Mouse (Mus musculus): ENCODE data around the gene Slc2a4. TPM values are rescaled to one million over a fixed set of nuclear protein-coding genes. Genes with fewer than 3 reads are reported as not detected.
A peak's percentile ranks its signal among the peaks of the same experiment; 100 is the strongest.

Slc2a4 gene
- polyA plus RNA-seq, 1 experiment from 2014 or later = 36.1 TPM

DNA sequence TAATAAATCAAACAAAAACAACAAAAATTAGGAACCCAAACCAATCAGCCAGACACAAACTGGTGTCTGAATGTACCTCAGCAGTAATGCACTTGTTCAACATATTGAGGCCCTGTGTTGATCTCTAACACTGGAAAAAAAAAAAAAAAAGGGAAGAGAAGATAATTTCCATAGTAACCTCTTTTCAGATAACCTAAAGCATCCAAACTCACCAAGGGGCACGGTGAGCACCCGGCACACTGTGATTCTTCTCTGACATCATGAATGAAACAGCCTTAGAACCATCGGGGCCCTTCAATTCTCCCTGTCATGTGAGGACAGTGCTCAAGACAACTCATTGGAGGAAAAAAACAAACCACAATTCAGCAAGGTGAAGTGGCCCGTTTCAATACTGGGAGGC, 18.3 kb downstream of the Slc2a4 start:
- no peaks in the 10 kb centered on the region for H3K36me3 ChIP-seq
- no peak overlapping the region for H3K4me2 ChIP-seq (replicated peaks)
- H3K9ac ChIP-seq = no peak overlapping the region
- H3K4me3 ChIP-seq = no peak overlapping the region
- no peaks in the 10 kb centered on the region for H3K27me3 ChIP-seq
- peaks cover 2% of the 10 kb centered on the region; the same call in 1 of the 2 replicates for H3K4me1 ChIP-seq
- no peak for ATAC-seq (ENCODE audit: insufficient number of reproducible peaks, insufficient read depth, low FRiP score, low TSS enrichment)
- WGBS = 85% methylated on average over 4 of the region's 4 CpGs
- H3K9me3 ChIP-seq = no peaks in the 10 kb centered on the region
- H3K27ac ChIP-seq = no peak overlapping the region

GRCm38 (mm10) chr11:69927501-69927900, 20.5 kb downstream of the Slc2a4 start:
- Histone ChIP-seq H3K9me3 (no peaks in the 10 kb centered on the region), H3K36me3 (no peaks in the 10 kb centered on the region), H3K27ac (no peak overlapping the region), H3K27me3 (no peaks in the 10 kb centered on the region), H3K4me1 (no peaks in the 10 kb centered on the region), H3K4me3 (no peak overlapping the region), H3K4me2 (replicated peaks) (no peak overlapping the region), H3K9ac (no peak overlapping the region)
- WGBS = 95% methylated on average over 2 of the region's 2 CpGs
- ATAC-seq (ENCODE audit: insufficient number of reproducible peaks, insufficient read depth, low FRiP score, low TSS enrichment) = no peak

DNA sequence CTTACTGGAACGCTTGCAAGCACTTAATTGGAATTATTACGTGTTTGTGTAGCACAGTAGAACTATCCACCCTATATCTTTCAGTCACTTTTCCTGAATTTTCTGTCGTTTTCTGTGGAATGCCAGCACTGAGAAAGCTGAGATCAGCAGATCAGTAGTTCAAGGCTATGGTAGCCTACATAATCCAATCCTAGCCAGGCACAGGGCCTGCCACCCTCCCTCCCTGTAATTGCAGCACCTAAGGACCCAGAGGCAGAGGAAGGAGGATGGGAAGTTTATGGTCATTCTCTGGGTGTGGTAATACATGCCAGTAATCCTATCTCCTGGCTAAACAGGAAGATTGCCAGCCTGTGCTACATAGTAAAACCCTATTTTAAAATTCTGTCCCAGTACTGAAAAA, 25.2 kb downstream of the Slc2a4 start:
- no peak for ATAC-seq (ENCODE audit: insufficient number of reproducible peaks, insufficient read depth, low FRiP score, low TSS enrichment)
- WGBS = 64% methylated on average over 3 of the region's 3 CpGs
- no peak overlapping the region for H3K4me3 ChIP-seq
- H3K36me3 ChIP-seq = peaks cover 12% of the 10 kb centered on the region
- H3K27ac ChIP-seq = 0 out of 2 replicates have a peak overlapping the region, but pooled peaks have one; percentile 27
- no peak overlapping the region for H3K4me2 ChIP-seq (replicated peaks)
- no peak overlapping the region for H3K9ac ChIP-seq
- no peaks in the 10 kb centered on the region for H3K9me3 ChIP-seq
- peaks cover 11% of the 10 kb centered on the region for H3K4me1 ChIP-seq
- no peaks in the 10 kb centered on the region for H3K27me3 ChIP-seq

GRCm38 (mm10) chr11:69922012-69922756, 25.8 kb downstream of the Slc2a4 start:
- H3K36me3 ChIP-seq = peaks cover 18% of the 10 kb centered on the region
- H3K27ac ChIP-seq = peak overlapping the region; percentile 97
- peak overlapping the region; percentile 36; the same call in 1 of the 2 replicates for H3K9ac ChIP-seq
- H3K4me2 ChIP-seq (replicated peaks) = peak overlapping the region; percentile 85
- peaks cover 11% of the 10 kb centered on the region for H3K4me1 ChIP-seq
- H3K9me3 ChIP-seq = no peaks in the 10 kb centered on the region
- 5% methylated on average over 12 of the region's 12 CpGs for WGBS
- no peak for ATAC-seq (ENCODE audit: insufficient number of reproducible peaks, insufficient read depth, low FRiP score, low TSS enrichment)
- no peaks in the 10 kb centered on the region for H3K27me3 ChIP-seq
- H3K4me3 ChIP-seq = peak overlapping the region; percentile 98

DNA sequence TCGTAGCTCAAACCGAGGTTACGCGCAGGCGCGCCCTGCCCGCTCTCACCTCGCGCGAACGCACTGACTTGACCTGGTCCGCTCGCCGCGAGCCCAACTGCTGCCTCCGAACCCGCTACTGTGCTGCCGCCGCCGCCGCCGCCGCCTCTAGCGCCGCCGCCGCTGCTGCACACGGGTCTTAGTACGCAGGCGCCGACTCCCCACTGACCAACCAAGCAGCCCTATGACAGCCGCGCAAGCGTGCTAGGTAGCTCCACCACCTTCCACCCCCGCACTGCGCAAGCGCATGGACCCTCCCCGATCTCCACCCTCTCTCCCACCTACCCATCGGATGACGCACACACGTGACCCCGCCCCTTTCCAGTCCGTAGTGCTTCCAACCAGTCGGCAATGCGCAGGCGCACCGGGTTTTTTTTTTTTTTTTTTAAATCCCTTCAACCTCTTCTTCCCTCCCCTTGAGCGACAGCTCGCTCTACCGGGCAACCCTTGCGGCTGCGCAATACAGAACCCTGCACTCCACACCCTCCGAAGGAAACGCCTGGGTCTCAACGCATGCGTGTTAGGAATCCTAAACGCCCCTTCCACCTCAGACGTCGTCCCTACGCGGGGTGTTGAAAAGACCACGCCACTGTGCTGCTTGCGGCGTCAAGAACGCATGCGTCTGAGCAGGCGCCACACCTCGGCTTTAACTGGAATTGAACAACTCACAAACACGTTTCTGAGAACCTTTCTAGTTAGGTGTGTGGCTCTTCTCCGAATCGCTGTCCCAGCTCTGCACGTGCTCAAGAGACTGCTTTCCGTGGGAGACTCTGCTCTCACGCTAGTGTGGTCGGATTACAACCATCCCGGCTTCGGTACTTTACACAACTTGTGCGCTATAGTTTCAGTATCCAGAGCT, 26.6 kb downstream of the Slc2a4 start, which contains the start of gene Eif5a:
Gene Eif5a (minus strand): TSS at position 845 of the 898 bp plus-strand sequence.
- peaks cover 26% of the 10 kb centered on the region for H3K36me3 ChIP-seq
- peak within 1 kb of the TSS; percentile 98 for H3K9ac ChIP-seq
- H3K4me3 ChIP-seq = peak within 1 kb of the TSS; percentile 98
- peak within 1 kb of the TSS; percentile 97 for H3K27ac ChIP-seq
- ATAC-seq (ENCODE audit: insufficient number of reproducible peaks, insufficient read depth, low FRiP score, low TSS enrichment) = peak; percentile 97
- H3K9me3 ChIP-seq = no peaks in the 10 kb centered on the region
- H3K4me1 ChIP-seq = peaks cover 13% of the 10 kb centered on the region
- no peaks in the 10 kb centered on the region for H3K27me3 ChIP-seq
- peak within 1 kb of the TSS; percentile 85 for H3K4me2 ChIP-seq (replicated peaks)
- WGBS = under 1% methylated on average over 78 of the region's 78 CpGs

DNA sequence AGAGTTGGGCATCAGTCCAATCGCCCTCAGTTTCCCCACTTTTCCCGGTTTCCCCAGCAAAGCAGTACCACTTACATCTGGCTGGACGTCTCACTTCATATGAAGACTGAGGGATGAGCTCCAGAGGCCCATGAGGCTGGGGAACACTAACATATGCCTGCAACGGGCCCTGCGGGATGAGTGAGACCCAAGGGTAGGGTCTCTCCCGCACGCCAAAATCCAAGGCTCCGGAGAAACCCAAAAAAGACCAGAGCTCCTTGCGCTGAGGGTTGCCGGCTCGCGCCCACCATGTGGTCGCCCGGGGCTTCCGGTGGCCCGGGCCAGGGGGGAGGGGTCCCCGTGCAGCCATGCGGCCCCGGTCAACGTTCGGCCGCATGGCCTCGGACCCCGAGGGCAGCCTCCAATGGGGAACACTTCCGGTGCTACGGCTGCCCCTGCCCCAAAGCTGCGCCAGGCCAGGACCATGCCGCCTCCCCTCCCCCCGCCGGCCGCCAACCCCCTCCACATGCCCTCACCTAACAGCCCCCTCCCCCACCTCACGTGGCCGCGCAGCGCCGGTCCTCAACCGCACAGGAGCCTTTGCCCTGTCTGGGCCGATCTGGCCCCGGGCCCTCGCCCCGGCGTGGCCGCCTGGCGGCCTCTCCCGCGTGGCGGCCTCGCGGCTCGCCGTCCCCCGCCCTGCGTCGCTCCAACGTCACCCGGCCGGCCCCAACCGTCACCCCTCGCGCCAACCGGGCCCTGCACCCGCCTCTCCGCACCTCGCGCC, 27.5 kb downstream of the Slc2a4 start:
- ATAC-seq (ENCODE audit: insufficient number of reproducible peaks, insufficient read depth, low FRiP score, low TSS enrichment) = no peak; the same call in 1 of the 2 replicates
- Histone ChIP-seq H3K27ac (peak overlapping the region; percentile 97), H3K36me3 (peaks cover 35% of the 10 kb centered on the region), H3K4me1 (peaks cover 22% of the 10 kb centered on the region), H3K9ac (peak overlapping the region; percentile 98), H3K4me2 (replicated peaks) (peak overlapping the region; percentile 85), H3K4me3 (peak overlapping the region; percentile 98), H3K27me3 (no peaks in the 10 kb centered on the region), H3K9me3 (no peaks in the 10 kb centered on the region)
- under 1% methylated on average over 56 of the region's 65 CpGs for WGBS

GRCm38 (mm10) chr11:69919661-69920265, 28.2 kb downstream of the Slc2a4 start:
- WGBS = under 1% methylated on average over 17 of the region's 17 CpGs
- Histone ChIP-seq H3K27me3 (no peaks in the 10 kb centered on the region), H3K4me2 (replicated peaks) (peak overlapping the region; percentile 85), H3K36me3 (peaks cover 42% of the 10 kb centered on the region), H3K27ac (peak overlapping the region; percentile 97), H3K9ac (peak overlapping the region; percentile 98), H3K4me1 (peaks cover 29% of the 10 kb centered on the region), H3K4me3 (peak overlapping the region; percentile 98), H3K9me3 (no peaks in the 10 kb centered on the region)
- no peak for ATAC-seq (ENCODE audit: insufficient number of reproducible peaks, insufficient read depth, low FRiP score, low TSS enrichment)

- ATAC-seq (ENCODE audit: insufficient number of reproducible peaks, insufficient read depth, low FRiP score, low TSS enrichment) = no peak
- Histone ChIP-seq H3K36me3 (peaks cover 42% of the 10 kb centered on the region), H3K4me1 (peaks cover 32% of the 10 kb centered on the region)
These were observed 28.9 kb downstream of the Slc2a4 start for GRCm38 (mm10) chr11:69919053-69919452.

GRCm38 (mm10) chr11:69918118-69918517, 29.9 kb downstream of the Slc2a4 start:
- no peak overlapping the region for H3K4me2 ChIP-seq (replicated peaks)
- 83% methylated on average over 5 of the region's 5 CpGs for WGBS
- H3K9me3 ChIP-seq = no peaks in the 10 kb centered on the region
- H3K9ac ChIP-seq = no peak overlapping the region
- no peak for ATAC-seq (ENCODE audit: insufficient number of reproducible peaks, insufficient read depth, low FRiP score, low TSS enrichment)
- no peak overlapping the region for H3K27ac ChIP-seq
- no peak overlapping the region for H3K4me3 ChIP-seq
- H3K36me3 ChIP-seq = peaks cover 45% of the 10 kb centered on the region
- H3K4me1 ChIP-seq = peaks cover 38% of the 10 kb centered on the region
- H3K27me3 ChIP-seq = no peaks in the 10 kb centered on the region

More at GRCm38 (mm10) chr11:69919053-69919452, 28.9 kb downstream of the Slc2a4 start:
- peak overlapping the region; percentile 97; the same call in 1 of the 2 replicates for H3K27ac ChIP-seq
- H3K9me3 ChIP-seq = no peaks in the 10 kb centered on the region
- WGBS = 84% methylated on average over 9 of the region's 9 CpGs
- H3K4me3 ChIP-seq = peak overlapping the region; percentile 98
- H3K4me2 ChIP-seq (replicated peaks) = peak overlapping the region; percentile 85
- H3K27me3 ChIP-seq = no peaks in the 10 kb centered on the region
- peak overlapping the region; percentile 98; the same call in 1 of the 2 replicates for H3K9ac ChIP-seq

- no peaks in the 10 kb centered on the region for H3K9me3 ChIP-seq
- 87% methylated on average over 8 of the region's 8 CpGs for WGBS
- H3K27ac ChIP-seq = no peak overlapping the region
- no peak for ATAC-seq (ENCODE audit: insufficient number of reproducible peaks, insufficient read depth, low FRiP score, low TSS enrichment)
- H3K9ac ChIP-seq = no peak overlapping the region
- peaks cover 40% of the 10 kb centered on the region for H3K4me1 ChIP-seq
- H3K27me3 ChIP-seq = no peaks in the 10 kb centered on the region
- no peak overlapping the region for H3K4me3 ChIP-seq
- no peak overlapping the region for H3K4me2 ChIP-seq (replicated peaks)
- H3K36me3 ChIP-seq = peaks cover 52% of the 10 kb centered on the region
These were observed 30.5 kb downstream of the Slc2a4 start for GRCm38 (mm10) chr11:69917379-69917948.

All from embryonic facial prominence, embryonic 12.5 days (tissue).